Mouse (Mus musculus) embryo, embryonic 10.5 days (tissue): ENCODE results near the gene Adh4.
A peak's percentile ranks its signal among the peaks of the same experiment; 100 is the strongest.
"Not testable (repeated sequence)": the region's sequence is repeated elsewhere in the genome, so short reads cannot be mapped to it uniquely, and the experiment has no call there.

Experiments
- DNase-seq: peaks from one replicate; pipeline ENCODE4 v3.0.0-alpha.2; 2015; ENCODE audit warnings: low spot score

Gene Adh4

DNA sequence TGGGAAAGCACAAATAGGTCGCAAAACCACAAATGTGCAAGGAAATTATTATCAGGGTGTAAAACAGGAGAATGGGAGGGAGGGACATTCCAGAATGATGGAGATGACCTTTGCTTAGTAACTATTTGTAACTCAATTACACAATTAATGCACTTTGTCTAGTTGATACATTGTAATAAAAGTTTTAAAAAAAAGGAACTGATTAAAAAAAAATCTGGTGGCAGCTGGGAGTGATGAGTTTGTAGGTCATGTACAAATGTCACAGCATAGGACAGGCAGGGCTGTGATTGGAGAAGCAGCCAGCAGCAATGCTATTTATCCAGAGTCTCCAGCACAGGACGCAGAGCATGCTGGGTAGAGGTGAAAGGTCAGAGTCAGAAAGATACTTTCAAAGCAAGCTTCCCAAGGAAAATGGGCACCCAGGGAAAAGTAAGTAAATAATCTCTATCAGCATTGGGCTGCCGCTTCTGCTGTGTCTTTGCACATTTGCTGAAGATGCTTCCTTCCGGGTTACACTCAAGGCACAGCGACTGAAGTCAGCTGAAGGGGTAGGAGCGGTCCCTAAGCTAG lies at the start of gene Adh4:
TSS of gene Adh4 (plus strand) at position 346 of the 570 bp plus-strand sequence.
- peak; percentile 35 for DNase-seq

GRCm38 (mm10) chr3:138366181-138366580 lies 49.1 kb upstream of the Adh4 start:
- DNase-seq = no peak

DNA sequence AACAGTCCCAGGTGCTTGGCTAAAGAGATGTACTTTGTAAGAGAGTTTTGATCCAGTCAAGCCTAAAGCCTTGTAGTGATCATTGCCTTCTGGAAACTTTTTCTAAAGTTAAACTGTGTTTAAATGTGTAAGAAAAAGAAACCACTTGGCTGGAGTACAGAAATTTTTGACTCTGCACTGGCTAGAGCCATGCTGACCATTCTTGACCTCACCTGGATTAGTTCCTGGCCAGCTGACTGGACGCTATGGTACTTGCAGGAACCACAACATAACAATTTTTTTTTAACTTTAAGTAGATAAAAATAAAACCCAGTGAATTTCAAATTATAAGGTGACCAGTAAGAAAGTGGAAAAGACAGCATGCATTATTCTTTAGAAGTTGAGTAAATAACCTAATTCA lies 45.7 kb upstream of the Adh4 start:
- no peak for DNase-seq

DNA sequence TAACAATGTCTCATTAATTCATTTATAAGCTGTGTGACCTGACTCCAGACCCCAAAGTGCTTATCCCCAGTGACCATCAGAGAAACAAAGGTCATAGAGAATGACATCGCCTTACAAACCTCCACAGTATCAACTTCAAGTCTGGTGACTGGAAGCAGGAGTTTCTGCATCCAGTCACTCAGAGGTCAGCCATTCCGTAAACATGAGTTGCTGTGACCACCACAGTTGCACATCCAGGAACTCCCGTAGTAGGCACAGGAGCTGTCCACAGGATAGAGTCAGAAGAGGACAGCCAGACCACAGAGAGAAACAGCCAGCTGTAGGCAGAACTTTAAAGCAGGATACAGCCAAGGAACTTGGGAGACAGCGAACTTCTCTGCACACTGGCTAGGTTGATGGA lies 45.0 kb upstream of the Adh4 start:
- not testable (repeated sequence) for DNase-seq

- no peak for DNase-seq
Measured at GRCm38 (mm10) chr3:138373920-138374319, 41.3 kb upstream of the Adh4 start.

DNA sequence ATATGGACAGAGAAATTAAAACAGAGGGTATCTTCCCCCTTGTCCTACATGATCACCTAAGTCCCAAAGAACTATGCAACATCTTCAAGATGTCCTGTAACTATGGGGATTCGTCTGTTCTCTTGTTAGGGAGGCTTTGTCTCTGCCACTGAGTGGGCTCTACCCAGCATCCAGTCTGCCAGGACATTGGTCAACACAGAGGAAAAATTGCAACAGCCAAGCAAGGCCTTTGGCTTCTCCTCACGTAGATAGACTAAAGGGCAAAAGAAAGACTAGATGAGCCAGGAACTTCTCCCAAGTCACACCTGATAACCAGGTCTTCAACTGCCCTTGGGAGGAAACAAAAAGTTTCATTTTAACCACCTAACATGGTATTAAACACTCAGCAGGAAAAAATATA lies 40.1 kb upstream of the Adh4 start:
- no peak for DNase-seq

DNA sequence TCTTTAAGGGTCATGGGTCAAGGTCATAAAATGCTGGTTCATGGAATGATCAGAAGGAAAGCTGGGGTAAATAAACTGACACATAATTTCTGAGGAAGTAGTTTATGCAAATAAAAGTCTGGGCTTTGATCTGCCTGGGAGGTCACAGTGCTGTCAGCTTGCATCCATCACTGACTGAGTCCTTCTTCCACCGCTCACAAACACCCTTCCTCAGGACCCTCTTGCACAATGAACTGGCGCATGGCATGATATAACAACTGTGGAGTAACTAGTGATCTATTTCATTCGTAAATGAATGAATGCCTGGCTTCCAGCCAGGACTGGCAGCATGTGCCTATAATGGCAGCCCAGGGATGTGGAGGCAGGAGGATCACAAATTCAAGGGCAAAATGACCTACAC lies 34.1 kb upstream of the Adh4 start:
- peak; percentile 67 for DNase-seq

GRCm38 (mm10) chr3:138387155-138387554 lies 28.1 kb upstream of the Adh4 start:
- no peak for DNase-seq

DNA sequence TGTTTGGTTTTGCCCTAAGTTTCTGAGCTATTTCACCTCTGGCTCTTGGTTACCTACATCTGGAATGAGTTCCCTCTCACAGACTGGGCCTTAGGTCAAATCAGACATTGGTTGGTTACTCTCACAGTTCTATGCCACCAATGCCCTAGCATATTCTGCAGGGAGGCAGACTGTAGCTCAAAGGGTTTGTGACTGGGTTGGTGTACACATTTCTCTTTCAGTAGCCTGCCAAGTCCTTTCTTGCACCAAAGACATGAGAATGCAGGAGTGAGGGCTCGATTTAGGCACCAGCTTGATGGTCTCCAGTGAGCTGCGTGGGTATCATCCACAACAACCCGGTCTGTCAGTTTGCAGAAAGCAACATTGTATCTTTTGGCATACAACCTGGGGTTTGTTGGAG lies 10.4 kb upstream of the Adh4 start:
- DNase-seq = no peak

GRCm38 (mm10) chr3:138405341-138405740 lies 9.9 kb upstream of the Adh4 start:
- peak; percentile 67 for DNase-seq

- no peak for DNase-seq
Measured at GRCm38 (mm10) chr3:138405840-138406239, 9.4 kb upstream of the Adh4 start.

GRCm38 (mm10) chr3:138407920-138408319 lies 7.3 kb upstream of the Adh4 start:
- DNase-seq = no peak

GRCm38 (mm10) chr3:138409585-138409984 lies 5.7 kb upstream of the Adh4 start:
- no peak for DNase-seq

- no peak for DNase-seq
Measured at GRCm38 (mm10) chr3:138410211-138410610, 5.1 kb upstream of the Adh4 start.

GRCm38 (mm10) chr3:138419369-138419768 lies 4.1 kb downstream of the Adh4 start:
- DNase-seq = no peak

DNA sequence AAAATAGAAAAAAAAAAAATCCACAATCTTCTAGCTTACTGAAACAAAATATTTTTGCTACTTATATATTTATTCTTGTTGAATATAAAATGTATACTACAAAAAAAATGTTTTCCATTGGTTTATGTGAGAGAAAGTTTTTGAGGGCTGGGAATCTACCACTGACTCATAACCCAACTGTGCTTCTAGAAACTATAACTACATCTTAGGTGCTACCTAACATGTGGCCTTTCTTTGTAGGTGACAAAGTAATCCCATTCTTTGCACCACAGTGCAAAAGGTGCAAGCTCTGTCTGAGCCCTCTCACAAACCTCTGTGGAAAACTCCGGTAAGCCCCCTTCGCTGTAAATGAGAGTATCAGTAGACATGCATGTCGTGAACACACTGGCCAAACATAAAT lies 5.1 kb downstream of the Adh4 start:
- no peak for DNase-seq

- no peak for DNase-seq
Measured at GRCm38 (mm10) chr3:138423664-138424063, 8.4 kb downstream of the Adh4 start.

DNA sequence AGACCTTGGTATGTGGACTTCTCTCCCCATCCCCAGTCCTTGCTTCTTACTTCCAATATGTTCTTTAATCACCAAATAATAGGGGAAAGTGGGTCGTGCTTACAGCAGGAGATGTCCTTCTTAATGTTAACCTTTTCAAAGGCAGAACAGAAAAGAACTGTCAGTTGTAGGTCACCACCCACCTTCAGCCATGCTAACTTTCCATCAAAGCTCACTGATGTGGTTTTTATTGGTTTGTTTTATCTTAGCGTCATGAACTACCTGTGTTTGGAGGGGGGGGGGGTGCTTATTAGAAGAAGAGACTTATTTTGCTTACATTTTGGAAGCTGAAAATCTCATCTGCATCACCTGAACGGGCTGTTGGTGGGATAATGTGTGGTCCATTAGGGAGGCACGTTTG lies 9.0 kb downstream of the Adh4 start:
- no peak for DNase-seq

DNA sequence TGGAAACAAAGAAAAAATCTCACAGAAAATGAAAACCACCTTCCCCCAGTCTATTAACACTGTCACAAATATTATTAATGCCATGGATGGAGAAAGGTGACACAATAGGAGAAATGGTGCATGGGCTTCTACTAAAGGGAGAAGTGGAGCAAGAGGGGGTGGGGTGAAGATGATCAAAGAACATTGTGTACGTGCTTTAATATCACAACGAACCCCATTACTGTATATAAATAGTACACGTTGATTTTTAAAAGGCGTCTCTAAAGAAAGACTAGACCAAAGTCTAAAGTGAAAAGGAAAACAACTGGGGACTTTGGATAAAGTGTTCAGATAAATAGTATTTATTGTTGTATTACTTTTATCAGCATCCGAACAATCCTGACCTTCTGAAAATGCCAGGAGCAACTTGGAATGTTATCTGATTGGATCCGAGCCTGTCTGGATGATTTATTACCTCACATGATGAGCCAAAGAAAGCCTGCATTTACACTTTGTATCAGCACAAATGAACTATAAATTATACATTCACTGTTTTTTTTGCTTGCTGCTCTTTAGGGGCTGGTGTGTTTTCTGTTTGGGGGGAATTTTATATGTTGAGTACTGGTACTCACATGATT lies 15.2 kb downstream of the Adh4 start:
- DNase-seq = no peak

DNA sequence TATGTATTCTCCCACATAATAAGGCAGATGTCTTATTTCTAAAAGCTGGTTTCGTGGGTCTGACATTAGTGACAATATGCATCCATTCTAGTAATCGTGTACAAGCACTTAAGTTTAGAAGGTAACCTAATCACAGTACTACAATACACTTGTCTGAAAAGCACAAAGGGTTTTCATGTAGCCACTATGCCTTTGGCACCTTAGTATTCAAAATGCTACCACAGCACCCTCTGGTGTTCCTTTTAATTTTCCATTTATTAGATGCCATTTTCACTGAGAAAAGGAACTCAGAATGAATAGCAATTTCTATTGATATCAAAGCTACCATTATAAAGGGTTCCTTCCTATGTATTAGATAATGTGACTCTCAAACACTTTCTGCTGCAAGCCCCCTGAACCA lies 16.6 kb downstream of the Adh4 start:
- peak; percentile 69 for DNase-seq

DNA sequence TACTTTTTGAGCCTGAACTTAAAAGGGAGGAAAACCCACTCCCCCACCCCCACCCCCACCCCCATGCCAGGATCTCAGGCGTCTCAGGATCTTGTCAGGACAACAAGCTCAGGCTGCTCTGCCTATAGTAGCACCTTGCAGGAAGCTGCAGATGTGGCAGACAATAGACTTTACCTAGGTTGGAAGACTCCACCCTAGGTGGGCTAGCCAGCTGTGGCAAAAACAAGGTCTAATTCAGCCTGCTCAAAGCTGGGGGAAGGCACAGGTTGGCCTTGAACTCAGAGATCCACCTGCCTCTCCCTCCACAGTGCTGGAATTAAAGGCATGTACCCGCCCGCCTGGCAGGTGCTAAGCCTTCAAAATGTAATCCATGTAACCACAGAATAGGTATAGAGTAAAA lies 23.4 kb downstream of the Adh4 start:
- DNase-seq = no peak

DNA sequence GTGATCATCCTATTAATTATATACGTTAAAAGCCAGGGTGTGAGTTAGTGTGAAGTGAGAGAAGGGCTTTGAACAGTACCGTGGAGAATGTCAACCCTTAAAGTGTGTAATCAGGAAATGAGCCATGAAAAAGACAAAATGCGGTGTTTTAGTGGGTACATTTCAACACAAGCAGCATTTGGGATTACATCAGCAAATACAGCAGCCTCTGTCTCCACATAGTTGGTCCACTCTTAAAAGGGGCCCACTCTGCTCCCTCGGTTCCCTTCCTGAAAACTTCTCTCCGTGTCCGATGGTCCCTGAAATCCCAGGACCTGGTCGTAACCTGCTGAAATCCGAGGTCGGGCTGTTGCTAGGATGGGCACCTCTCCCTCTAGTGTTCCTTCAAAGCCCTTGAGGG lies 26.9 kb downstream of the Adh4 start:
- no peak for DNase-seq

DNA sequence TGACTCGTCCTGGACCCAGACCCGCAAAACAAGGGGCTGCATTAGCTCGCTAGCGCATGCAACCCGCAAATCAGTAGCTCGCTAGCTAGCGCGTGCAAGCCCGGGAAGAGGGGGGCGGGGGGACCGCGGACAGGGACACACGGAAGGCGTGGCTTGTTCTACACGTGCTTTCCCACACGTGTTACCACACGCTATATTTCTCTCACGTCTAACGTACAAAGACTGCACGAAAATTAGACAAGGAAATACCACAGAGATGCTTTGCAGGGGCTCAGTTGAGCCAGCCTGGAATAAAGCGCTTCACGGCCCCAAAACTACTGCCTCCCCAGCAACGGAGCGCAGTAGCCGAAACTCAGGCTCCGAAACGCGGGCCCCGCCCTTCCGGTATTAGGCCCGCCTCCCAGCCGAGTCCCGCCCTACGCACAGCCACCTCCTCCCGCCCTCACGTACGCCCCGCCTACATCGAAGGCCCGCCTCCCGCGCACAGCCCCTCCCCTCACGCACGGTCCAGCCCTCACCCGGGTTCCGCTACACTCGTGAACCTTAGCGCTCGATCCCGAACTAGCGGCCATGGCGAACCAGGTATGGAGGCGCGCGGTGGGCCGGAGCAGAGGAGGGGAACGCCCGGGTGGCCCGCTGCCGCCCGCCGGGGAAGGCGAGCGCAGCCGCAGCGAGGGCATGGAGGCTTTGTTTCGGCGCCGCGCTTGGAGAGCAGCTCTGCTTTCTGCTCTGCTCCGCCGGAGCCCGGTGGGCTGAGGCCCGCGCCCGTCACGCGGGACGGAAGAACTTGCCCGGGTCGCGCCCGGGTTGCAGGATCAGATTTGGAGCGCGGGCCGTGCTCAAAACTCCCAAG lies 27.6 kb downstream of the Adh4 start, which contains the start of gene Adh5:
TSS of gene Adh5 (plus strand) at position 482 of the 853 bp plus-strand sequence.
- DNase-seq = peak; percentile 94
